Mouse (Mus musculus): Measurements from ENCODE around the gene Mrpl42. TPM values are rescaled to one million over a fixed set of nuclear protein-coding genes. Genes with fewer than 3 reads are reported as not detected.

Mrpl42 gene
- polyA plus RNA-seq, 1 experiment = 27.3 TPM

GRCm38 (mm10) chr10:95508793-95509192 lies 7.1 kb upstream of the Mrpl42 start:
- Histone ChIP-seq H3K27ac (ENCODE audit: insufficient read depth, low read length) (0 out of 2 replicates have a peak overlapping the region, but pooled peaks have one; percentile 9), H3K36me3 (ENCODE audit: control insufficient read depth, insufficient read depth, low read length) (no peaks in the 10 kb centered on the region), H3K4me3 (ENCODE audit: extremely low read depth, insufficient read depth, insufficient read length) (no peak overlapping the region), H3K4me1 (ENCODE audit: control insufficient read depth, insufficient read depth, insufficient read length) (no peaks in the 10 kb centered on the region), H3K27me3 (ENCODE audit: control insufficient read depth, insufficient read depth, low read length) (no peaks in the 10 kb centered on the region)
- TF ChIP-seq POLR2A (IDR thresholded peaks at IDR 0.05; ENCODE audit: low read depth, low read length) = no peak
- TF ChIP-seq CTCF (IDR thresholded peaks at IDR 0.05; ENCODE audit: extremely low read depth, insufficient read depth, insufficient read length, insufficient replicate concordance) = no peak
- WGBS = 36% methylated on average over 6 of the region's 6 CpGs
- no peak for DNase-seq (ENCODE audit: low read depth in 1 of 2, low spot score in 2 of 2)

DNA sequence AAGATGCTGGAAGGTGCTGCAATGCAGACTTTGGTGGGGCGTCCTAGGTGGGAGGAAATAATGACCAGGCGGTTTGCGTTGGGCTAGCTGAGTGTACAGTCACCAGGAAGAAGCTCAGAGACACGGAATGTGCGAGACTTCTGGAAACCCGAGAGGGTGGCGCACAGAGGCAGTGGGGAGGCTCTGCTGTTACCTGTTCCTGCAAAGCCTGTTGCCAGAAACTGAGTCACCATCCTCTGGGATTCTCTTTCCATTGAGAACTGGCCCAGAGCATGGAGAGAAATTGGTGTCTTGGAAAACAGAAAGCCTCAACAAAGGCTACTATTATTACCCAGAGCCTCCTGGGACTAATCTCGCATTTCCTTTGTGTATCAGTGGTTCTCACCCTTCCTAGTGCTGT lies 6.4 kb upstream of the Mrpl42 start:
- no peak overlapping the region for H3K4me3 ChIP-seq (ENCODE audit: extremely low read depth, insufficient read depth, insufficient read length)
- DNase-seq (ENCODE audit: low read depth in 1 of 2, low spot score in 2 of 2) = no peak
- no peaks in the 10 kb centered on the region for H3K36me3 ChIP-seq (ENCODE audit: control insufficient read depth, insufficient read depth, low read length)
- H3K4me1 ChIP-seq (ENCODE audit: control insufficient read depth, insufficient read depth, insufficient read length) = no peaks in the 10 kb centered on the region
- no peak overlapping the region for H3K27ac ChIP-seq (ENCODE audit: insufficient read depth, low read length)
- TF ChIP-seq CTCF (IDR thresholded peaks at IDR 0.05; ENCODE audit: extremely low read depth, insufficient read depth, insufficient read length, insufficient replicate concordance) = no peak
- TF ChIP-seq POLR2A (IDR thresholded peaks at IDR 0.05; ENCODE audit: low read depth, low read length) = no peak
- no peaks in the 10 kb centered on the region for H3K27me3 ChIP-seq (ENCODE audit: control insufficient read depth, insufficient read depth, low read length)
- WGBS = 92% methylated on average over 8 of the region's 8 CpGs

DNA sequence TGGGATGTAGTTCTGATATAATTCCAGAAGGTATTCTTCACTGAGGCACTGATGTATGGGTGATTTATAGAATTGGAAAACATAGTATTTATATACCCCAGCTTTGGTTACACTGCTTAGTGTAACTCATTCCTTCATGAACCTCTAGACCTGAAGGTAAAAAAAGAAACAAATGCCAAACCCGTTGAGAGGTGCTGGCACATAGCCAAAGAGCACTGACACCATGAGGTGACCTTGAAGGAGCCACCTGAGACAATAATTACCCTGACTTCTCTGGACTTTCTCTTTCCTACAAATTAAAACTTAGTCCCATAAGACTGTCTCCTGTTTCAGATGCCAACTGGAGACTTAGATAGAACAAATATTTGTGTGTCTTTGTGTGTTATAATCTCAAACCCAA lies 2.6 kb upstream of the Mrpl42 start:
- TF ChIP-seq CTCF (IDR thresholded peaks at IDR 0.05; ENCODE audit: extremely low read depth, insufficient read depth, insufficient read length, insufficient replicate concordance) = no peak
- no peak for TF ChIP-seq POLR2A (IDR thresholded peaks at IDR 0.05; ENCODE audit: low read depth, low read length)
- H3K27ac ChIP-seq (ENCODE audit: insufficient read depth, low read length) = no peak overlapping the region
- H3K4me1 ChIP-seq (ENCODE audit: control insufficient read depth, insufficient read depth, insufficient read length) = peaks cover 2% of the 10 kb centered on the region; the same call in 1 of the 2 replicates
- no peak overlapping the region for H3K4me3 ChIP-seq (ENCODE audit: extremely low read depth, insufficient read depth, insufficient read length)
- H3K36me3 ChIP-seq (ENCODE audit: control insufficient read depth, insufficient read depth, low read length) = no peaks in the 10 kb centered on the region
- no peaks in the 10 kb centered on the region for H3K27me3 ChIP-seq (ENCODE audit: control insufficient read depth, insufficient read depth, low read length)
- DNase-seq (ENCODE audit: low read depth in 1 of 2, low spot score in 2 of 2) = no peak
- 3% methylated on average over 1 of the region's 1 CpGs for WGBS

DNA sequence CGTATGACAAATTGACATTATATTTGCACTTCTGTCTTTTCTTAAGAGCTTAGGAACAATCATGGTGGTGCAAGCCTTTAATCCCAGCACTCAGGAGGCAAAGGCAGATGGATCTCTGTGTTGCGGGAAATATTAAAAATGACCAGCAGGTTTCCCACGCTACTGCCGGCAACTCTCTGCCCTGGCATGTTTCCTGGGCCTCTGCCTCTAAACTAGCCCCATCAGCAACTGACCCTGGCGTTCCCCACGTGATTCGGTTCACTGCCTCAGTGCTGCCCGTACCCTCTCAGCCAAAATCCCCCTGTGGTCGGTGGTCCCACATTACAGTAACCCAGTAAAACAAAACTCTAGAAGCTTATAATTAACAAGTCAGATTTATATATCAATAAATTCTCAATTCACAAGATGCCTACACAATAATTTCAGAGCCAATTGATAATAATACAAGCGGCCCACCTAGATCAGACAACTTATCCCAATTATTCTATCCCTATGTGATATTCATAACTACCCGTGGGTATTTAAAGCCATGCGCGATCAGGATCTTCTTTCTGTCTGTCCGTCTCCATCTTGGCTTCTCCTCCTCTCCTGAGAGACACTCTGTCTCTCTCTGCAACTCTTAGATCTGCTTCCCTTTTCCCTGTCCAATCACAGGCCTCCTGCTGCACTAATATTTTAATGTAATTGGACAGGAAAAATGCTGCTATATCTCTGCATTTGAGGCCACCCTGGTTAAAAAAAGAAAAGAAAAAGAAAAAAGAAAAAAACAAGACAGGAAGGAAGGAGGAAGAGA lies 1.9 kb upstream of the Mrpl42 start:
- no peak for TF ChIP-seq CTCF (IDR thresholded peaks at IDR 0.05; ENCODE audit: extremely low read depth, insufficient read depth, insufficient read length, insufficient replicate concordance)
- TF ChIP-seq POLR2A (IDR thresholded peaks at IDR 0.05; ENCODE audit: low read depth, low read length) = no peak
- WGBS = 94% methylated on average over 14 of the region's 14 CpGs

GRCm38 (mm10) chr10:95501033-95501432 lies 707 bp downstream of the Mrpl42 start:
- WGBS = under 1% methylated on average over 7 of the region's 7 CpGs
- TF ChIP-seq POLR2A (IDR thresholded peaks at IDR 0.05; ENCODE audit: low read depth, low read length) (no peak), CTCF (IDR thresholded peaks at IDR 0.05; ENCODE audit: extremely low read depth, insufficient read depth, insufficient read length, insufficient replicate concordance) (no peak)
- no peaks in the 10 kb centered on the region for H3K27me3 ChIP-seq (ENCODE audit: control insufficient read depth, insufficient read depth, low read length)
- peak overlapping the region; percentile 96 for H3K4me3 ChIP-seq (ENCODE audit: extremely low read depth, insufficient read depth, insufficient read length)
- H3K27ac ChIP-seq (ENCODE audit: insufficient read depth, low read length) = peak overlapping the region; percentile 85; the same call in 1 of the 2 replicates
- no peak for DNase-seq (ENCODE audit: low read depth in 1 of 2, low spot score in 2 of 2)
- H3K36me3 ChIP-seq (ENCODE audit: control insufficient read depth, insufficient read depth, low read length) = no peaks in the 10 kb centered on the region; the same call in 1 of the 2 replicates
- peaks cover 2% of the 10 kb centered on the region; the same call in 1 of the 2 replicates for H3K4me1 ChIP-seq (ENCODE audit: control insufficient read depth, insufficient read depth, insufficient read length)

More for the DNA sequence above, 1.9 kb upstream of the Mrpl42 start:
- H3K4me1 ChIP-seq (ENCODE audit: control insufficient read depth, insufficient read depth, insufficient read length) = peaks cover 2% of the 10 kb centered on the region; the same call in 1 of the 2 replicates
- H3K36me3 ChIP-seq (ENCODE audit: control insufficient read depth, insufficient read depth, low read length) = no peaks in the 10 kb centered on the region
- no peak overlapping the region for H3K27ac ChIP-seq (ENCODE audit: insufficient read depth, low read length)
- no peaks in the 10 kb centered on the region for H3K27me3 ChIP-seq (ENCODE audit: control insufficient read depth, insufficient read depth, low read length)
- no peak for DNase-seq (ENCODE audit: low read depth in 1 of 2, low spot score in 2 of 2)
- no peak overlapping the region for H3K4me3 ChIP-seq (ENCODE audit: extremely low read depth, insufficient read depth, insufficient read length)

GRCm38 (mm10) chr10:95494268-95494667 lies 7.5 kb downstream of the Mrpl42 start:
- Histone ChIP-seq H3K36me3 (ENCODE audit: control insufficient read depth, insufficient read depth, low read length) (peaks cover 34% of the 10 kb centered on the region), H3K27me3 (ENCODE audit: control insufficient read depth, insufficient read depth, low read length) (no peaks in the 10 kb centered on the region), H3K27ac (ENCODE audit: insufficient read depth, low read length) (no peak overlapping the region), H3K4me1 (ENCODE audit: control insufficient read depth, insufficient read depth, insufficient read length) (no peaks in the 10 kb centered on the region), H3K4me3 (ENCODE audit: extremely low read depth, insufficient read depth, insufficient read length) (no peak overlapping the region)
- DNase-seq (ENCODE audit: low read depth in 1 of 2, low spot score in 2 of 2) = no peak
- WGBS = 91% methylated on average over 5 of the region's 5 CpGs
- TF ChIP-seq POLR2A (IDR thresholded peaks at IDR 0.05; ENCODE audit: low read depth, low read length) (no peak), CTCF (IDR thresholded peaks at IDR 0.05; ENCODE audit: extremely low read depth, insufficient read depth, insufficient read length, insufficient replicate concordance) (no peak)

- no peaks in the 10 kb centered on the region for H3K4me1 ChIP-seq (ENCODE audit: control insufficient read depth, insufficient read depth, insufficient read length)
- DNase-seq (ENCODE audit: low read depth in 1 of 2, low spot score in 2 of 2) = peak in 1 of 2 experiments; percentile 18
- H3K27me3 ChIP-seq (ENCODE audit: control insufficient read depth, insufficient read depth, low read length) = no peaks in the 10 kb centered on the region
- H3K36me3 ChIP-seq (ENCODE audit: control insufficient read depth, insufficient read depth, low read length) = peaks cover 52% of the 10 kb centered on the region
- 75% methylated on average over 2 of the region's 2 CpGs for WGBS
- no peak overlapping the region for H3K27ac ChIP-seq (ENCODE audit: insufficient read depth, low read length)
- TF ChIP-seq CTCF (IDR thresholded peaks at IDR 0.05; ENCODE audit: extremely low read depth, insufficient read depth, insufficient read length, insufficient replicate concordance) (peak; percentile 16; the same call in 1 of the 2 replicates), POLR2A (IDR thresholded peaks at IDR 0.05; ENCODE audit: low read depth, low read length) (no peak)
- no peak overlapping the region for H3K4me3 ChIP-seq (ENCODE audit: extremely low read depth, insufficient read depth, insufficient read length)
Measured at GRCm38 (mm10) chr10:95489653-95490052, 12.1 kb downstream of the Mrpl42 start.
